Mouse (Mus musculus) liver, embryonic 16.5 days (tissue): Measurements from ENCODE around the gene Fcrlb. TPM values are rescaled to one million over a fixed set of nuclear protein-coding genes. Genes with fewer than 3 reads are reported as not detected.
"Not testable (repeated sequence)": the region's sequence is repeated elsewhere in the genome, so short reads cannot be mapped to it uniquely, and the experiment has no call there.

Experiments
- ATAC-seq: fragments of 200-750 bp; cut with Nextera tagmentation; 2 replicates; pipeline ENCODE4 v1.8.0; 2017; ENCODE audit warnings: low read depth, mild to moderate bottlenecking, moderate number of reproducible peaks, moderate library complexity
- H3K27ac ChIP-seq: fragments of 300-500 bp; sonication (generic); 2 replicates; pipeline ENCODE4 v1.5.1; 2014; ENCODE audit warnings: mild to moderate bottlenecking, low read length
- H3K27me3 ChIP-seq: fragments of 300-500 bp; sonication (generic); 2 replicates; pipeline ENCODE4 v1.6.1; 2014; ENCODE audit warnings: low read depth, low read length, mixed read lengths; ENCODE audit not compliant: control insufficient read depth, insufficient read depth
- H3K36me3 ChIP-seq: fragments of 300-500 bp; sonication (generic); 2 replicates; pipeline ENCODE4 v1.6.1; 2014; ENCODE audit warnings: mild to moderate bottlenecking; ENCODE audit not compliant: control insufficient read depth, insufficient read depth
- H3K4me1 ChIP-seq: fragments of 300-500 bp; sonication (generic); 2 replicates; pipeline ENCODE4 v1.6.1; 2014; ENCODE audit warnings: low read depth, low read length, mixed read lengths; ENCODE audit not compliant: control insufficient read depth
- H3K4me2 ChIP-seq: fragments of 300-500 bp; sonication (generic); 2 replicates; pipeline ENCODE4 v1.6.1; 2014; ENCODE audit warnings: low read depth, low read length, mixed read lengths
- H3K4me3 ChIP-seq: fragments of 300-500 bp; sonication (generic); 2 replicates; pipeline ENCODE4 v1.5.1; 2014; ENCODE audit warnings: low read depth, mild to moderate bottlenecking, low read length
- H3K9ac ChIP-seq: fragments of 300-500 bp; sonication (generic); 2 replicates; pipeline ENCODE4 v1.6.1; 2014; ENCODE audit warnings: low read depth, low read length
- H3K9me3 ChIP-seq: fragments of 300-500 bp; sonication (generic); replicated peaks from 2 replicates; pipeline ENCODE4 v1.6.1; 2016; ENCODE audit warnings: low read length; ENCODE audit not compliant: control insufficient read depth
- WGBS: fragments of 180-500 bp; shearing (Covaris S2); extraction: QIAGEN DNeasy Blood & Tissue Kit; methylation state at CpG from one replicate; pipeline ENCODE4 v1.1.7; 2014; ENCODE audit not compliant: insufficient replicate concordance; 5-methylcytosine and 5-hydroxymethylcytosine counted together
- polyA plus RNA-seq: library from polyadenylated mRNA; unstranded; fragments of >200 nt; fragmentation: Nextera tagmentation; extraction: Ambion mirVana; gene quantifications from 2 replicates; pipeline ENCODE4 v1.2.1, GENCODE M21; 2015

Fcrlb gene
- polyA plus RNA-seq = 0.06 and 0.07 TPM in 2 replicates

GRCm38 (mm10) chr1:170912891-170913615, at the start of gene Fcrlb:
Gene Fcrlb (minus strand): TSS chr1:170912941.
- H3K4me1 ChIP-seq = peaks cover 3% of the 10 kb centered on the region
- H3K9me3 ChIP-seq = no peaks in the 10 kb centered on the region
- H3K9ac ChIP-seq = no peak within 1 kb of the TSS
- 48% methylated on average over 5 of the region's 5 CpGs for WGBS
- peaks cover 17% of the 10 kb centered on the region for H3K27me3 ChIP-seq
- H3K27ac ChIP-seq = no peak within 1 kb of the TSS
- H3K4me2 ChIP-seq = no peak within 1 kb of the TSS
- no peaks in the 10 kb centered on the region for H3K36me3 ChIP-seq
- ATAC-seq = no peak
- no peak within 1 kb of the TSS for H3K4me3 ChIP-seq

- H3K4me3 ChIP-seq = no peak overlapping the region
- H3K27me3 ChIP-seq = no peaks in the 10 kb centered on the region
- H3K9me3 ChIP-seq = no peaks in the 10 kb centered on the region
- no peak overlapping the region for H3K9ac ChIP-seq
- ATAC-seq = no peak
- no peaks in the 10 kb centered on the region for H3K36me3 ChIP-seq
- no peak overlapping the region for H3K27ac ChIP-seq
- 34% methylated on average over 2 of the region's 2 CpGs for WGBS
- peaks cover 4% of the 10 kb centered on the region for H3K4me1 ChIP-seq
- no peak overlapping the region for H3K4me2 ChIP-seq
Measured at GRCm38 (mm10) chr1:170962301-170962700, 49.6 kb upstream of the Fcrlb start.

- Histone ChIP-seq H3K9ac (no peak overlapping the region), H3K27ac (no peak overlapping the region), H3K9me3 (no peaks in the 10 kb centered on the region), H3K4me2 (no peak overlapping the region), H3K4me3 (no peak overlapping the region), H3K36me3 (no peaks in the 10 kb centered on the region), H3K27me3 (no peaks in the 10 kb centered on the region), H3K4me1 (peaks cover 4% of the 10 kb centered on the region)
- no peak for ATAC-seq
- 56% methylated on average over 6 of the region's 6 CpGs for WGBS
Measured at GRCm38 (mm10) chr1:170961101-170961500, 48.4 kb upstream of the Fcrlb start.

GRCm38 (mm10) chr1:170959791-170960190, 47.0 kb upstream of the Fcrlb start:
- Histone ChIP-seq H3K27ac (no peak overlapping the region), H3K4me3 (no peak overlapping the region), H3K4me2 (no peak overlapping the region), H3K36me3 (no peaks in the 10 kb centered on the region), H3K27me3 (no peaks in the 10 kb centered on the region), H3K4me1 (peaks cover 4% of the 10 kb centered on the region), H3K9ac (no peak overlapping the region), H3K9me3 (no peaks in the 10 kb centered on the region)
- WGBS = 15% methylated on average over 2 of the region's 2 CpGs
- no peak for ATAC-seq

- Histone ChIP-seq H3K27ac (no peak overlapping the region), H3K4me1 (peaks cover 4% of the 10 kb centered on the region), H3K4me2 (no peak overlapping the region), H3K4me3 (no peak overlapping the region), H3K9ac (no peak overlapping the region), H3K9me3 (no peaks in the 10 kb centered on the region), H3K27me3 (no peaks in the 10 kb centered on the region), H3K36me3 (no peaks in the 10 kb centered on the region)
- ATAC-seq = no peak
- 25% methylated on average over 3 of the region's 3 CpGs for WGBS
Measured at GRCm38 (mm10) chr1:170958225-170958624, 45.5 kb upstream of the Fcrlb start.

GRCm38 (mm10) chr1:170953192-170953591, 40.5 kb upstream of the Fcrlb start:
- Histone ChIP-seq H3K36me3 (no peaks in the 10 kb centered on the region), H3K4me2 (no peak overlapping the region), H3K27me3 (no peaks in the 10 kb centered on the region), H3K9ac (no peak overlapping the region), H3K9me3 (no peaks in the 10 kb centered on the region), H3K4me1 (no peaks in the 10 kb centered on the region; the same call in 1 of the 2 replicates), H3K4me3 (no peak overlapping the region), H3K27ac (no peak overlapping the region)
- WGBS = 49% methylated on average over 2 of the region's 2 CpGs
- no peak for ATAC-seq

- ATAC-seq = 0 out of 2 replicates have a peak, but pooled peaks have one; percentile 30
- no peak overlapping the region for H3K4me3 ChIP-seq
Measured at GRCm38 (mm10) chr1:170950772-170951171, 38.0 kb upstream of the Fcrlb start.

GRCm38 (mm10) chr1:170944908-170945307, 32.2 kb upstream of the Fcrlb start:
- H3K4me1 ChIP-seq, H3K9me3 ChIP-seq, H3K36me3 ChIP-seq, ATAC-seq, H3K4me3 ChIP-seq, H3K27ac ChIP-seq, H3K9ac ChIP-seq, H3K4me2 ChIP-seq, H3K27me3 ChIP-seq: not testable (repeated sequence)
- 89% methylated on average over 5 of the region's 9 CpGs for WGBS

More at GRCm38 (mm10) chr1:170950772-170951171, 38.0 kb upstream of the Fcrlb start:
- no peak overlapping the region for H3K9ac ChIP-seq
- H3K27me3 ChIP-seq = no peaks in the 10 kb centered on the region
- H3K4me2 ChIP-seq = no peak overlapping the region
- no peaks in the 10 kb centered on the region for H3K36me3 ChIP-seq
- 8% methylated on average over 3 of the region's 3 CpGs for WGBS
- H3K27ac ChIP-seq = no peak overlapping the region
- H3K9me3 ChIP-seq = no peaks in the 10 kb centered on the region; the same call in 1 of the 2 replicates
- H3K4me1 ChIP-seq = no peaks in the 10 kb centered on the region; the same call in 1 of the 2 replicates

- WGBS = 82% methylated on average over 9 of the region's 9 CpGs
Measured at GRCm38 (mm10) chr1:170944151-170944550, 31.4 kb upstream of the Fcrlb start.

More at GRCm38 (mm10) chr1:170944151-170944550, 31.4 kb upstream of the Fcrlb start:
- ATAC-seq, H3K27ac ChIP-seq, H3K4me1 ChIP-seq, H3K9ac ChIP-seq, H3K27me3 ChIP-seq, H3K36me3 ChIP-seq, H3K9me3 ChIP-seq, H3K4me3 ChIP-seq, H3K4me2 ChIP-seq: not testable (repeated sequence)
